Mouse (Mus musculus): ENCODE data around the gene Gm49355. TPM values are rescaled to one million over a fixed set of nuclear protein-coding genes. Genes with fewer than 3 reads are reported as not detected.

Gm49355 gene
- total and polyA plus RNA-seq, 3 experiments, result 0.08 to 0.26 (median 0.23) TPM

DNA sequence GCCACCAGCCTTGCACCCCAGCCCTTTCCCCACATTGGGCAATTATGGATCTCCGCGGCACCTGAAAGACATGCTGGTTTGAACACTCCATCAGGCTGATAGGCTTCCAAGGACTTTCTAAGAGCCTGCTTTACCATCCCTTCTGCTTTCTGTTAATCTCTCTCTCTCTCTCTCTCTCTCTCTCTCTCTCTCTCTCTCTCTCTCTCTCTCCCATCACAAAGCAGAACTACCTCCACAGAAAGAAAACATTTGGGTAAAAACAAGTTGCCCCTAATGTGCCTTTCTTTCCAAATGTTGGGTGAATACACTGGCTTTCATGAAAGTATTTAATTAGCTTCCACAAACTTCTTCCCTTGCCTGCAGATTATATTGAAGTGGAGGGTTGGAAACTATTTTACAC, 64.3 kb downstream of the Gm49355 start, which contains the start of gene Fezf2:
TSS of gene Fezf2 (minus strand) at position 101 of the 400 bp plus-strand sequence.
- in situ Hi-C loops (cut with MboI; ENCODE audit: low pct_ligation_motif_present, low pct_unique_long_range_greater_than_20kb, low sequenced_read_pairs), result no loop called here
- Histone ChIP-seq H3K4me2 (ENCODE audit: insufficient read depth, low read depth, poor library complexity, severe bottlenecking) (no peak within 1 kb of the TSS), H3K9me3 (replicated peaks; ENCODE audit: low read length) (peaks cover 22% of the 10 kb centered on the region), H3K4me1 (ENCODE audit: control insufficient read depth in 1 of 2, insufficient read depth in 2 of 2) (no peaks in the 10 kb centered on the region), H3K79me2 (replicated peaks; ENCODE audit: control insufficient read depth, extremely low read depth, insufficient read depth, poor library complexity, severe bottlenecking) (no peaks in the 10 kb centered on the region), H3K36me3 (replicated peaks in 1 of 2; ENCODE audit: control insufficient read depth in 1 of 2, insufficient read depth in 1 of 2, low read length in 1 of 2) (no peaks in the 10 kb centered on the region), H3K27me3 (replicated peaks) (no peaks in the 10 kb centered on the region), H3K27ac (ENCODE audit: insufficient read depth, low read depth) (no peak within 1 kb of the TSS), H3K4me3 (replicated peaks in 1 of 3; ENCODE audit: low read depth in 2 of 3, low read length in 2 of 3, poor library complexity in 1 of 3) (no peak within 1 kb of the TSS), H3K9ac (ENCODE audit: insufficient read depth, low read depth) (no peak within 1 kb of the TSS)
- no peak for DNase-seq (ENCODE audit: extremely low read depth)
- dilution Hi-C loops (cut with MboI; ENCODE audit: extremely low pct_ligation_motif_present, extremely low pct_unique_long_range_greater_than_20kb, low sequenced_read_pairs), result no loop called here
- no peak for TF ChIP-seq NRF1 (IDR thresholded peaks at IDR 0.05; ENCODE audit: low read depth, low read length)
- TF ChIP-seq ZKSCAN1 (IDR thresholded peaks at IDR 0.05; ENCODE audit: borderline replicate concordance, low read depth, low read length), result no peak
- no peak for TF ChIP-seq MAX (IDR thresholded peaks at IDR 0.05; ENCODE audit: low read length)
- no peak for TF ChIP-seq RAD21 (IDR thresholded peaks at IDR 0.05; ENCODE audit: low read depth, low read length)
- TF ChIP-seq KAT2A (IDR thresholded peaks at IDR 0.05; ENCODE audit: insufficient replicate concordance, low read length), result no peak
- TF ChIP-seq IRF4 (IDR thresholded peaks at IDR 0.05; ENCODE audit: low read depth, low read length), result no peak

DNA sequence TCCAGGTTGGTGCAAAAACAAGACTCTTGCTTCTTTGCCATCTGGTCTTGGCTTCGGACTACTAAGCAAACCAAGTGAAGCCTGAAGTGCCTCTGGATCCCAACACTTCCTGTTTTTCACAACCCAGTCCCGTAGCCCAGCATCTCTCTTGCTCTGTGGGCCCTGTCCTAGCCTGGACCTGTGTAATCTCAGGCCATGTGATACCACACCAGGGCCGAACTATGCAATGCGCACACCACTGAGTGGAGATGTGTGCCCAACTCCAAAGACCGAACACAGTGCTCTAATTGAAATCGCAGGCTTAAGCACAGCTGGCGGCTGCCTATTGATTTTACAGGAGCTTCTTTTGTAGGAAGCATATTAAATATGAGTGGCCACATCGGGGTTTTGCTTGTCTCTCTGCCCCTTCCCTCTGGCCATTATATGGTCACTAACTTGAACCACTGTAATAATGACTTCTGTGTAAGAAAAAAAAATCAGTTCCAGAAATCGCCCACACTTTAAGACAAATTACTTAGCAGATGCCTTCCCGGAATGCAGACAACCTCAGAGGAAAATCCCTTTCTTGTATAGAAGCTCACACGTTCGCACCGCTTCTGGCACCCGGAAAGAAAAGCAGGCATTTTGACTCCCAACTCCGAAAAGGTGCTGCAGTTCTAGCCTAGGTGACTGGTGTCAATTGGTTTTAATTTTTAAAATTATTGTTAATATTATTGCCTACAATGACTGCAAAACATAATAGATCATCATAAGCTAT, 65.7 kb downstream of the Gm49355 start:
- H3K9me3 ChIP-seq (replicated peaks; ENCODE audit: low read length), result peaks cover 17% of the 10 kb centered on the region
- no peak overlapping the region for H3K4me3 ChIP-seq (replicated peaks in 1 of 3; ENCODE audit: low read depth in 2 of 3, low read length in 2 of 3, poor library complexity in 1 of 3)
- no peak for DNase-seq (ENCODE audit: extremely low read depth)
- dilution Hi-C loops (cut with MboI; ENCODE audit: extremely low pct_ligation_motif_present, extremely low pct_unique_long_range_greater_than_20kb, low sequenced_read_pairs) (no loop called here), in situ Hi-C loops (cut with MboI; ENCODE audit: low pct_ligation_motif_present, low pct_unique_long_range_greater_than_20kb, low sequenced_read_pairs) (no loop called here)
- H3K4me1 ChIP-seq (ENCODE audit: control insufficient read depth in 1 of 2, insufficient read depth in 2 of 2), result no peaks in the 10 kb centered on the region
- H3K27me3 ChIP-seq (replicated peaks), result no peaks in the 10 kb centered on the region
- no peak overlapping the region for H3K27ac ChIP-seq (ENCODE audit: insufficient read depth, low read depth)
- no peak overlapping the region for H3K4me2 ChIP-seq (ENCODE audit: insufficient read depth, low read depth, poor library complexity, severe bottlenecking)
- H3K9ac ChIP-seq (ENCODE audit: insufficient read depth, low read depth), result no peak overlapping the region
- no peaks in the 10 kb centered on the region for H3K79me2 ChIP-seq (replicated peaks; ENCODE audit: control insufficient read depth, extremely low read depth, insufficient read depth, poor library complexity, severe bottlenecking)
- TF ChIP-seq EP300 (IDR thresholded peaks at IDR 0.05; ENCODE audit: low read length) (no peak), NRF1 (IDR thresholded peaks at IDR 0.05; ENCODE audit: low read depth, low read length) (no peak), ZKSCAN1 (IDR thresholded peaks at IDR 0.05; ENCODE audit: borderline replicate concordance, low read depth, low read length) (no peak), SIN3A (IDR thresholded peaks at IDR 0.05; ENCODE audit: low read length) (no peak), CHD1 (IDR thresholded peaks at IDR 0.05; ENCODE audit: low read depth, low read length) (no peak), GABPA (IDR thresholded peaks at IDR 0.05; ENCODE audit: insufficient replicate concordance, low read depth, low read length) (no peak), ZC3H11A (IDR thresholded peaks at IDR 0.05; ENCODE audit: low read depth, low read length) (no peak), CHD2 (IDR thresholded peaks at IDR 0.05; ENCODE audit: low read length) (no peak), POLR2A (IDR thresholded peaks at IDR 0.05; ENCODE audit: low read depth, low read length) (no peak), ETS1 (conservative IDR thresholded peaks at IDR 0.05; ENCODE audit: low read depth, low read length) (no peak), PAX5 (IDR thresholded peaks at IDR 0.05; ENCODE audit: low read length) (no peak), ZMIZ1 (IDR thresholded peaks at IDR 0.05; ENCODE audit: low read depth, low read length) (no peak), RAD21 (IDR thresholded peaks at IDR 0.05; ENCODE audit: low read depth, low read length) (no peak), USF1 (IDR thresholded peaks at IDR 0.05; ENCODE audit: low read depth, low read length) (no peak), CTCF (conservative IDR thresholded peaks at IDR 0.05 in 1 of 2, IDR thresholded peaks at IDR 0.05 in 1 of 2; ENCODE audit: low read depth in 2 of 2, low read length in 2 of 2) (no peak), POLR2AphosphoS2 (IDR thresholded peaks at IDR 0.05; ENCODE audit: low read depth, low read length) (no peak), SMC3 (IDR thresholded peaks at IDR 0.05; ENCODE audit: low read depth, low read length) (no peak), TBP (conservative IDR thresholded peaks at IDR 0.05; ENCODE audit: low read depth, low read length) (no peak), RCOR1 (conservative IDR thresholded peaks at IDR 0.05; ENCODE audit: low read depth, low read length) (no peak), HCFC1 (IDR thresholded peaks at IDR 0.05; ENCODE audit: low read depth, low read length) (no peak)
- no peaks in the 10 kb centered on the region for H3K36me3 ChIP-seq (replicated peaks in 1 of 2; ENCODE audit: control insufficient read depth in 1 of 2, insufficient read depth in 1 of 2, low read length in 1 of 2)
